In genomic region chr1:55399891-55400290, GRCm38 (mm10) we compare ENCODE assay signal across 14 mouse cellular contexts. TPM values are rescaled to one million over a fixed set of nuclear protein-coding genes. Genes with fewer than 3 reads are reported as not detected.
A peak's percentile ranks its signal among the peaks of the same experiment; 100 is the strongest.
DNase-seq lines count a peak whose midpoint lies in the region; ATAC-seq and TF ChIP-seq lines count a peak whose summit lies in the region.
"Had no signal": no experiment of that assay in that cellular context is flagged by ENCODE, and none has a peak within 500 bp of the region (broad histone marks: within the 10 kb centered on the region; RNA-seq: fewer than 3 reads in every experiment).

No protein-coding gene starts in this region.

- 39% methylated on average over 5 of the region's 5 CpGs for WGBS in hindbrain, embryonic 16.5 days
- WGBS in hindbrain, embryonic 11.5 days, result 49% methylated on average over 5 of the region's 5 CpGs
- WGBS in forebrain, embryonic 12.5 days, result 51% methylated on average over 5 of the region's 5 CpGs
- 35% methylated on average over 5 of the region's 5 CpGs for WGBS in midbrain, postnatal 0 days

- H3K9me3 ChIP-seq in hindbrain, embryonic 16.5 days (ENCODE audit: control insufficient read depth, low read length), result no peaks in the 10 kb centered on the region
- H3K9me3 ChIP-seq in hindbrain, embryonic 11.5 days (ENCODE audit: control insufficient read depth, low read length), result no peaks in the 10 kb centered on the region
- no peaks in the 10 kb centered on the region for H3K9me3 ChIP-seq in forebrain, embryonic 12.5 days
- no peaks in the 10 kb centered on the region for H3K9me3 ChIP-seq in midbrain, postnatal 0 days (ENCODE audit: low read length)

- H3K27me3 ChIP-seq in hindbrain, embryonic 16.5 days (replicated peaks; ENCODE audit: control insufficient read depth, insufficient read depth, low read length), result no peaks in the 10 kb centered on the region; the same call in 1 of the 2 replicates
- H3K27me3 ChIP-seq in hindbrain, embryonic 11.5 days (ENCODE audit: control insufficient read depth, insufficient read depth, low read length), result no peaks in the 10 kb centered on the region
- peaks cover 6% of the 10 kb centered on the region; the same call in 1 of the 2 replicates for H3K27me3 ChIP-seq in forebrain, embryonic 12.5 days
- no peaks in the 10 kb centered on the region for H3K27me3 ChIP-seq in midbrain, postnatal 0 days (ENCODE audit: insufficient read depth, low read length)

- H3K36me3 ChIP-seq in hindbrain, embryonic 16.5 days (ENCODE audit: control insufficient read depth, insufficient read depth, low read length), result no peaks in the 10 kb centered on the region
- no peaks in the 10 kb centered on the region for H3K36me3 ChIP-seq in hindbrain, embryonic 11.5 days (ENCODE audit: control insufficient read depth, insufficient read depth, low read length)
- H3K36me3 ChIP-seq in forebrain, embryonic 12.5 days (replicated peaks), result no peaks in the 10 kb centered on the region
- no peaks in the 10 kb centered on the region for H3K36me3 ChIP-seq in midbrain, postnatal 0 days (ENCODE audit: insufficient read depth, low read length)

- peak; percentile 89 for ATAC-seq in hindbrain, embryonic 16.5 days
- no peak for ATAC-seq in hindbrain, embryonic 11.5 days (ENCODE audit: low FRiP score)
- ATAC-seq in forebrain, embryonic 12.5 days (ENCODE audit: low FRiP score), result peak; percentile 57; the same call in 1 of the 2 replicates
- no peak for ATAC-seq in midbrain, postnatal 0 days (ENCODE audit: low FRiP score)
- ATAC-seq: inflammation-experienced regulatory T-cells, adult 6 months; liver, postnatal 0 days had no signal

- no peak overlapping the region for H3K27ac ChIP-seq in hindbrain, embryonic 16.5 days (ENCODE audit: low read depth, low read length)
- H3K27ac ChIP-seq in hindbrain, embryonic 11.5 days (ENCODE audit: low read depth, low read length), result no peak overlapping the region
- H3K27ac ChIP-seq in forebrain, embryonic 12.5 days, result no peak overlapping the region
- no peak overlapping the region for H3K27ac ChIP-seq in midbrain, postnatal 0 days (ENCODE audit: low read depth, low read length)
- H3K27ac ChIP-seq: stomach, postnatal 0 days had no signal

- H3K4me2 ChIP-seq in hindbrain, embryonic 16.5 days (ENCODE audit: low read length), result no peak overlapping the region
- no peak overlapping the region for H3K4me2 ChIP-seq in hindbrain, embryonic 11.5 days (replicated peaks; ENCODE audit: low read depth, low read length)
- no peak overlapping the region for H3K4me2 ChIP-seq in forebrain, embryonic 12.5 days
- H3K4me2 ChIP-seq in midbrain, postnatal 0 days (ENCODE audit: low read depth, low read length, poor library complexity, severe bottlenecking), result no peak overlapping the region

- no peak for DNase-seq in hindbrain, embryonic 11.5 days (ENCODE audit: low spot score)
- peak; percentile 47 to 75 for DNase-seq in layer of hippocampus, adult 8-10 months (ENCODE audit: low spot score in 2 of 2)
- peak; percentile 53 for DNase-seq in midbrain, postnatal 0 days (ENCODE audit: low spot score)
- no peak for DNase-seq in urinary bladder, postnatal 36 days (ENCODE audit: low spot score in 2 of 2)
- DNase-seq in heart, postnatal 25 days (ENCODE audit: low spot score), result no peak
- DNase-seq in T-cell, adult 2 months (ENCODE audit: low spot score), result no peak
- DNase-seq: cerebellum, postnatal 14 days; liver, postnatal 0 days had no signal

- H3K4me3 ChIP-seq in hindbrain, embryonic 16.5 days (ENCODE audit: low read length), result no peak overlapping the region
- no peak overlapping the region for H3K4me3 ChIP-seq in hindbrain, embryonic 11.5 days (ENCODE audit: low read depth, low read length)
- no peak overlapping the region for H3K4me3 ChIP-seq in forebrain, embryonic 12.5 days (replicated peaks)
- no peak overlapping the region for H3K4me3 ChIP-seq in midbrain, postnatal 0 days (ENCODE audit: low read depth, low read length)

- no peak for TF ChIP-seq CTCF in midbrain, postnatal 0 days (IDR thresholded peaks at IDR 0.05)

- intact Hi-C loops in heart, postnatal 25 days (cut with DNase I), result loop anchor here (10.0 kb wide), 1 partner anchor 175 kb away; no protein-coding TSS in a partner anchor

- H3K4me1 ChIP-seq in hindbrain, embryonic 16.5 days (ENCODE audit: control insufficient read depth, insufficient read depth, low read depth, low read length), result peaks cover 4% of the 10 kb centered on the region
- no peaks in the 10 kb centered on the region for H3K4me1 ChIP-seq in hindbrain, embryonic 11.5 days (replicated peaks; ENCODE audit: control insufficient read depth, insufficient read depth, low read length)
- H3K4me1 ChIP-seq in forebrain, embryonic 12.5 days, result peaks cover 8% of the 10 kb centered on the region
- no peaks in the 10 kb centered on the region for H3K4me1 ChIP-seq in midbrain, postnatal 0 days (ENCODE audit: insufficient read depth, low read length)

- H3K9ac ChIP-seq in hindbrain, embryonic 16.5 days (ENCODE audit: low read depth, low read length), result no peak overlapping the region
- H3K9ac ChIP-seq in hindbrain, embryonic 11.5 days (ENCODE audit: low read depth, low read length), result no peak overlapping the region
- H3K9ac ChIP-seq in forebrain, embryonic 12.5 days, result no peak overlapping the region; the same call in 1 of the 2 replicates
- no peak overlapping the region for H3K9ac ChIP-seq in midbrain, postnatal 0 days (replicated peaks; ENCODE audit: low read length, poor library complexity, severe bottlenecking)
- H3K9ac ChIP-seq: liver, postnatal 0 days had no signal

RNA-seq across cellular contexts. Expression of gene Plcl1, which starts 5.8 kb away (rescaled TPM):
- 3.7 and 4.1 TPM in 2 replicates for polyA plus RNA-seq in hindbrain, embryonic 16.5 days (2015; fragmentation: Nextera tagmentation; extraction: Ambion mirVana)
- 2.1 and 2.8 TPM in 2 replicates for polyA plus RNA-seq in hindbrain, embryonic 11.5 days (2014; fragmentation: Nextera tagmentation; extraction: Ambion mirVana)
- 4.2 and 4.4 TPM in 2 replicates for polyA plus RNA-seq in forebrain, embryonic 12.5 days (2016; fragmentation: Nextera tagmentation; extraction: Ambion mirVana)
- total RNA-seq in layer of hippocampus, adult 8-10 months (2022), result 10 to 100 TPM; 28.0 to 32.5 (median 29.5) TPM
- total RNA-seq in midbrain, postnatal 0 days (2014; rRNA removed), result 8.9 and 9.4 TPM in 2 replicates
- polyA plus RNA-seq in midbrain, postnatal 0 days (2015; fragmentation: Nextera tagmentation; extraction: Ambion mirVana), result 2.7 and 3.9 TPM in 2 replicates
- 1 to 10 TPM; 3.8 to 6.1 TPM for total RNA-seq in heart, postnatal 25 days (2021)

RNA-seq across cellular contexts. Expression of gene Boll, which starts 36.6 kb away (rescaled TPM):
- polyA plus RNA-seq in hindbrain, embryonic 16.5 days (2015; fragmentation: Nextera tagmentation; extraction: Ambion mirVana), result 0.19 TPM in 1 of 2 replicates, not detected in the other
- 0.20 and 0.42 TPM in 2 replicates for polyA plus RNA-seq in hindbrain, embryonic 11.5 days (2014; fragmentation: Nextera tagmentation; extraction: Ambion mirVana)
- 0.36 and 0.50 TPM in 2 replicates for polyA plus RNA-seq in forebrain, embryonic 12.5 days (2016; fragmentation: Nextera tagmentation; extraction: Ambion mirVana)
- total RNA-seq in layer of hippocampus, adult 8-10 months (2022), result under 1 TPM in 3 of 4 experiments, not detected in 1; 0.45 to 0.77 (median 0.75) TPM
- 0.49 and 0.61 TPM in 2 replicates for total RNA-seq in midbrain, postnatal 0 days (2014; rRNA removed)
- 0.48 TPM in 1 of 2 replicates, not detected in the other for polyA plus RNA-seq in midbrain, postnatal 0 days (2015; fragmentation: Nextera tagmentation; extraction: Ambion mirVana)
- total RNA-seq in heart, postnatal 25 days (2021), result not detected
- total RNA-seq: heart, adult 8-10 months; monocyte, adult 5-6 weeks had no signal

Comparison
In these comparisons a context has a peak if more than half of its experiments do, and no peak if none do; other contexts are left out.
1. ATAC-seq: peak in hindbrain, embryonic 16.5 days (single experiment) and forebrain, embryonic 12.5 days (single experiment); none in hindbrain, embryonic 11.5 days (single experiment) and midbrain, postnatal 0 days (single experiment).
2. DNase-seq: peak in layer of hippocampus, adult 8-10 months (2 of 2) and midbrain, postnatal 0 days (single experiment); none in hindbrain, embryonic 11.5 days (single experiment), urinary bladder, postnatal 36 days (0 of 2), heart, postnatal 25 days (single experiment) and T-cell, adult 2 months (single experiment).